Mouse (Mus musculus) liver, embryonic 14.5 days (tissue): ENCODE results near the gene Myh6. TPM values are rescaled to one million over a fixed set of nuclear protein-coding genes. Genes with fewer than 3 reads are reported as not detected.

ENCODE experiments used
- ATAC-seq: fragments of 200-750 bp; cut with Nextera tagmentation; 2 replicates; pipeline ENCODE4 v1.8.0; 2017; ENCODE audit warnings: moderate number of reproducible peaks, mild to moderate bottlenecking, moderate library complexity; ENCODE audit not compliant: insufficient read depth
- DNase-seq, 3 experiments: peaks; one replicate each; pipeline ENCODE4 v3.0.0-alpha.2; 2012 to 2013; ENCODE audit warnings: low read depth in 3 of 3, low spot score in 3 of 3
- H3K27ac ChIP-seq: fragments of 300-500 bp; sonication (generic); 2 replicates; pipeline ENCODE4 v1.5.1; 2014; ENCODE audit warnings: moderate library complexity, mild to moderate bottlenecking, control low read depth, inconsistent platforms
- H3K27me3 ChIP-seq: fragments of 300-500 bp; sonication (generic); 2 replicates; pipeline ENCODE4 v1.6.1; 2014; ENCODE audit warnings: mild to moderate bottlenecking, low read length, moderate library complexity; ENCODE audit not compliant: control insufficient read depth, insufficient read depth
- H3K36me3 ChIP-seq: fragments of 300-500 bp; sonication (generic); replicated peaks from 2 replicates; pipeline ENCODE4 v1.6.1; 2014; ENCODE audit warnings: low read depth; ENCODE audit not compliant: control insufficient read depth, insufficient read depth
- H3K4me1 ChIP-seq, 2 experiments: fragments of 200-500 bp in 1 of 2; fragments of 300-500 bp in 1 of 2; sonication (generic) in 1 of 2; replicated peaks; 2 replicates each; pipeline ENCODE4 v1.6.1; 2012 to 2014; ENCODE audit warnings: antibody characterized with exemption in 1 of 2, inconsistent platforms in 1 of 2, low read length in 1 of 2; ENCODE audit not compliant: control insufficient read depth in 2 of 2, insufficient read depth in 2 of 2
- H3K4me2 ChIP-seq: fragments of 300-500 bp; sonication (generic); 2 replicates; pipeline ENCODE4 v1.6.1; 2014; ENCODE audit warnings: low read depth, mild to moderate bottlenecking, control low read depth, moderate library complexity
- H3K4me3 ChIP-seq, 2 experiments: fragments of 200-500 bp in 1 of 2; fragments of 300-500 bp in 1 of 2; sonication (generic) in 1 of 2; 2 replicates each; pipeline ENCODE4 v1.5.1; 2012 to 2014; ENCODE audit warnings: low read depth in 2 of 2, low read length in 2 of 2, mild to moderate bottlenecking in 2 of 2, control low read depth in 1 of 2, inconsistent platforms in 1 of 2, moderate library complexity in 1 of 2; ENCODE audit not compliant: insufficient read depth in 1 of 2
- H3K9ac ChIP-seq: fragments of 300-500 bp; sonication (generic); replicated peaks from 2 replicates; pipeline ENCODE4 v1.6.1; 2014; ENCODE audit warnings: mild to moderate bottlenecking, control low read depth, moderate library complexity
- H3K9me3 ChIP-seq: fragments of 300-500 bp; sonication (generic); 2 replicates; pipeline ENCODE4 v1.6.1; 2016; ENCODE audit warnings: low read length, mixed read lengths; ENCODE audit not compliant: control insufficient read depth
- CTCF ChIP-seq: IDR thresholded peaks from 2 replicates; pipeline ENCODE4 v1.5.1; 2016; ENCODE audit warnings: antibody characterized with exemption, low read depth, control low read depth
- EP300 ChIP-seq: IDR thresholded peaks from 2 replicates; pipeline ENCODE4 v1.6.1; 2016; ENCODE audit warnings: antibody characterized with exemption, low read depth
- WGBS: fragments of 180-500 bp; shearing (Covaris S2); extraction: QIAGEN DNeasy Blood & Tissue Kit; methylation state at CpG from one replicate; pipeline ENCODE4 v1.1.7; 2014; ENCODE audit not compliant: insufficient replicate concordance; 5-methylcytosine and 5-hydroxymethylcytosine counted together
- polyA plus RNA-seq, 2 experiments: library from polyadenylated mRNA; depleted of rRNA in 1 of 2; stranded (reverse) in 1 of 2; unstranded in 1 of 2; fragments of >200 nt; fragmentation: Nextera tagmentation in 1 of 2; extraction: Ambion mirVana in 1 of 2; gene quantifications; 2 replicates each; pipeline versions ENCODE4 v1.2.1 to v1.2.3; 2012 to 2014

Myh6 gene
- polyA plus RNA-seq, 2 experiments = 0.02 TPM; not detected in 1

DNA sequence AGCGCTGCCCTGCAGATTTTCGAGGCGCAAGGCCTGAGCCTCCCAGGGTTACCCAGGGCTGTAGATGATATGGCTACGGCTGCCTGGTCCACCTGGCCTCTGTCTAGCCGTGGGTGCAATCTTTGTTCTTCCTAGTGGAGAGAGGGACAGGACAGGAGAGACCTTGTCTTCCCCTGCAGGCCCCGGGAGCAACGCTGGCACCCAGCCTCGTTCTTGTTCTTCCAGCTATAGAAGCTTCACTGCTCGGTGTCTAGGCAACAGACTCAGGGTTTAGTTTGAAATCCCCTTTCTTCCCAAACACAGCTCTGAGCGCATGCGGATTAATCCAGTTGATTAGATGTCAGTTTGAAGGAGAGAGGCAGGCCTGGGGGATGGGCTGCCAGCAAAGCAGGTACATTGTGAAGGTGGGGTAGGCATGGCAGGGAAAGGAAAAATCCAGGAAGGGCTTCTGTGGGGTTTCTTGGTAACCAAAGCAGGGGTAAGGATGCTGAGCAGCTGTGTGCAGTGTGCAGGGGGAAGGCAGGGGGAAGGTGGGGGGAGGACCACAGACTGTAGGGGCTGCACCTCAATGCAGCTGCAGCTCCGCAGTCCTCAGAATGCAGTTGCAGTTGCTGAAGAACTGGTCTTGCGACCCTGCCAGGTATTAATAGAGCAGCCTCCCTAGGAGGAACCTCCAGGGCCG is 28.9 kb upstream of the Myh6 start:
- 47% methylated on average over 14 of the region's 14 CpGs for WGBS
- Histone ChIP-seq H3K27me3 (no peaks in the 10 kb centered on the region; the same call in 1 of the 2 replicates), H3K4me2 (no peak overlapping the region), H3K9ac (no peak overlapping the region), H3K27ac (no peak overlapping the region), H3K36me3 (no peaks in the 10 kb centered on the region), H3K9me3 (no peaks in the 10 kb centered on the region), H3K4me1 (no peaks in the 10 kb centered on the region), H3K4me3 (no peak overlapping the region)
- TF ChIP-seq EP300 (no peak), CTCF (no peak)
- no peak for ATAC-seq
- DNase-seq = no peak

DNA sequence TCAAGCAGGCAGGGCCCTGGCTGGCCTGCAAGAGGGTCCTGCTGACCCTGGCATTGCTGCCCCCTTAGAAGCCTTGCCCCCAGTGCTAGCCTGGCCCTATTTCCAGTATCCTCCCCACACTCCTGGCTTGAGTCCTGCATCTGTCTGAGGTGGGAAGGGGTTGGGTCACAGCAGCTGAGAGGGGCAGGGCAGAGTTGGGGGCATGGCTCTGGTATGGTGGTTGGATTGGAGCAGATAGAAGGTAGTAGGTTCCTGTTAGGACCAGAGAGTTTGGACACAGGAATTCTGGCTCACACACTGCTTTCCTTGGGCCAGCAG is 28.1 kb upstream of the Myh6 start:
- ATAC-seq (no peak), DNase-seq (no peak)
- Histone ChIP-seq H3K9ac (no peak overlapping the region), H3K27me3 (no peaks in the 10 kb centered on the region; the same call in 1 of the 2 replicates), H3K9me3 (no peaks in the 10 kb centered on the region), H3K27ac (no peak overlapping the region), H3K4me3 (no peak overlapping the region), H3K4me1 (no peaks in the 10 kb centered on the region), H3K36me3 (no peaks in the 10 kb centered on the region), H3K4me2 (no peak overlapping the region)
- TF ChIP-seq CTCF (no peak), EP300 (no peak)

GRCm38 (mm10) chr14:54994136-54994868 is 27.6 kb upstream of the Myh6 start, which contains the start of gene Myh7:
TSS of gene Myh7 (minus strand) at chr14:54994626.
- no peak within 1 kb of the TSS for H3K4me3 ChIP-seq
- no peaks in the 10 kb centered on the region; the same call in 1 of the 2 replicates for H3K27me3 ChIP-seq
- H3K4me1 ChIP-seq = no peaks in the 10 kb centered on the region
- no peak for ATAC-seq
- no peak within 1 kb of the TSS for H3K9ac ChIP-seq
- TF ChIP-seq CTCF (no peak), EP300 (no peak)
- DNase-seq = no peak
- no peak within 1 kb of the TSS for H3K27ac ChIP-seq
- no peaks in the 10 kb centered on the region for H3K9me3 ChIP-seq
- H3K36me3 ChIP-seq = no peaks in the 10 kb centered on the region
- 42% methylated on average over 11 of the region's 11 CpGs for WGBS
- H3K4me2 ChIP-seq = no peak within 1 kb of the TSS

GRCm38 (mm10) chr14:54993636-54994035 is 26.9 kb upstream of the Myh6 start:
- TF ChIP-seq CTCF (no peak), EP300 (no peak)
- H3K9me3 ChIP-seq = no peaks in the 10 kb centered on the region
- no peaks in the 10 kb centered on the region for H3K4me1 ChIP-seq
- no peaks in the 10 kb centered on the region for H3K36me3 ChIP-seq
- no peaks in the 10 kb centered on the region; the same call in 1 of the 2 replicates for H3K27me3 ChIP-seq
- no peak overlapping the region for H3K4me2 ChIP-seq
- DNase-seq = no peak
- no peak for ATAC-seq
- no peak overlapping the region for H3K27ac ChIP-seq
- no peak overlapping the region for H3K4me3 ChIP-seq
- WGBS = 36% methylated on average over 10 of the region's 10 CpGs
- no peak overlapping the region for H3K9ac ChIP-seq

- no peak for DNase-seq
- Histone ChIP-seq H3K4me3 (no peak overlapping the region), H3K27me3 (no peaks in the 10 kb centered on the region; the same call in 1 of the 2 replicates), H3K9ac (no peak overlapping the region), H3K27ac (no peak overlapping the region), H3K9me3 (no peaks in the 10 kb centered on the region), H3K36me3 (no peaks in the 10 kb centered on the region), H3K4me2 (no peak overlapping the region), H3K4me1 (no peaks in the 10 kb centered on the region)
- no peak for ATAC-seq
- WGBS = 74% methylated on average over 10 of the region's 10 CpGs
- TF ChIP-seq CTCF (no peak), EP300 (no peak)
Observed at GRCm38 (mm10) chr14:54992196-54992595, 25.5 kb upstream of the Myh6 start.
